18 mouse cellular contexts compared by ENCODE assay signal in the genomic region with DNA sequence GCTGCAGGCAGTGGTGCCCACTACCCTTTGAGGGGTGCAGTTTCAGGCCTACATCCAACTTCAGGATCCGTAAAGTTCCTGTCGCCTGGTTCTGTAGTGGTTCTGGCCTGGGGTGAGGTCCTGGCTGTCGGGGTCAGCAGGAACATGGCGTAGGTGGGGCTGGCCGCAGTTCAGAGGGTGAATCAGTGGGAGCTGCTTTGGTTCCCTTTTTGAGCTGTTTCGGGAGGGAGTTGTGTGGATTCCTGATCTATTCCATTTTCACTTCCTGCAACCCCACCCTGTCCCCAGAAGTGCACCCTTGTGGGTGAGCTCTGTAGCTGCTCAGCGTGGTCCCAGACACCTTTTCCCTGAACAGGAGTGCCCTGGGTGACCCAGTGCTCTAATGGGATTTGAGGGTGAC. TPM values are rescaled to one million over a fixed set of nuclear protein-coding genes. Genes with fewer than 3 reads are reported as not detected.
DNase-seq lines count a peak whose midpoint lies in the region; ATAC-seq and TF ChIP-seq lines count a peak whose summit lies in the region.
"Had no signal": no experiment of that assay in that cellular context is flagged by ENCODE, and none has a peak within 500 bp of the region (broad histone marks: within the 10 kb centered on the region; RNA-seq: fewer than 3 reads in every experiment).

No protein-coding gene starts in this region.

- 81% methylated on average over 7 of the region's 7 CpGs for WGBS in liver, embryonic 15.5 days (ENCODE audit: insufficient replicate concordance)
- WGBS in liver, embryonic 12.5 days (ENCODE audit: insufficient replicate concordance), result 71% methylated on average over 7 of the region's 7 CpGs

- H3K9ac ChIP-seq in liver, embryonic 15.5 days, result no peak overlapping the region
- no peak overlapping the region for H3K9ac ChIP-seq in liver, embryonic 12.5 days
- H3K9ac ChIP-seq: hindbrain, embryonic 12.5 days; kidney, embryonic 15.5 days had no signal

- no peak overlapping the region; the same call in 1 of the 2 replicates for H3K4me2 ChIP-seq in liver, embryonic 15.5 days
- H3K4me2 ChIP-seq in liver, embryonic 12.5 days, result no peak overlapping the region
- H3K4me2 ChIP-seq: hindbrain, embryonic 12.5 days had no signal

- intact Hi-C loops in heart, postnatal 36 days (cut with DNase I), result loop anchor here (5.0 kb wide), 2 partner anchors 202 to 277 kb away; no protein-coding TSS in a partner anchor

- no peak for TF ChIP-seq CTCF in bone marrow macrophage, adult 2 months (IDR thresholded peaks at IDR 0.05; ENCODE audit: low read depth, low read length)

- peak overlapping the region; percentile 24; the same call in 1 of the 2 replicates for H3K27ac ChIP-seq in liver, embryonic 15.5 days (replicated peaks)
- H3K27ac ChIP-seq in liver, embryonic 12.5 days, result no peak overlapping the region
- H3K27ac ChIP-seq in bone marrow macrophage, adult 2 months (ENCODE audit: insufficient read depth, low read depth, low read length), result peak overlapping the region; percentile 39
- H3K27ac ChIP-seq: hindbrain, embryonic 12.5 days; midbrain, embryonic 10.5 days had no signal

- no peak for TF ChIP-seq POLR2A in bone marrow macrophage, adult 2 months (IDR thresholded peaks at IDR 0.05; ENCODE audit: borderline replicate concordance, low read depth, low read length)

- no peaks in the 10 kb centered on the region for H3K9me3 ChIP-seq in liver, embryonic 15.5 days (replicated peaks)
- H3K9me3 ChIP-seq in liver, embryonic 12.5 days (replicated peaks), result no peaks in the 10 kb centered on the region
- H3K9me3 ChIP-seq: hindbrain, embryonic 12.5 days; kidney, embryonic 15.5 days; midbrain, embryonic 10.5 days had no signal

- no peak for ATAC-seq in liver, embryonic 15.5 days (ENCODE audit: insufficient read depth)
- no peak for ATAC-seq in liver, embryonic 12.5 days
- ATAC-seq: forebrain, embryonic 14.5 days; inflammation-experienced regulatory T-cells, adult 6 months; lung, postnatal 0 days had no signal

- peak; percentile 98 for DNase-seq in heart, adult 11 months
- no peak for DNase-seq in heart, postnatal 36 days
- peak; percentile 5 to 7 for DNase-seq in B cell, adult 2 months
- DNase-seq in left cerebral cortex, adult 8-10 months (ENCODE audit: low spot score in 2 of 2), result no peak
- DNase-seq: adrenal gland, postnatal 36 days; left cerebral cortex, postnatal 4 days had no signal

- peaks cover 60% of the 10 kb centered on the region for H3K4me1 ChIP-seq in liver, embryonic 15.5 days (replicated peaks)
- H3K4me1 ChIP-seq in liver, embryonic 12.5 days, result peaks cover 63% of the 10 kb centered on the region
- peaks cover 28% of the 10 kb centered on the region for H3K4me1 ChIP-seq in bone marrow macrophage, adult 2 months (ENCODE audit: control insufficient read depth, insufficient read depth, low read length)

- no peak overlapping the region for H3K4me3 ChIP-seq in liver, embryonic 15.5 days (replicated peaks)
- no peak overlapping the region for H3K4me3 ChIP-seq in liver, embryonic 12.5 days
- H3K4me3 ChIP-seq in bone marrow macrophage, adult 2 months (ENCODE audit: insufficient read depth, low read length), result no peak overlapping the region
- H3K4me3 ChIP-seq: erythroblast, embryonic 14.5 days; kidney, embryonic 15.5 days; midbrain, embryonic 10.5 days had no signal

- no peaks in the 10 kb centered on the region for H3K36me3 ChIP-seq in liver, embryonic 15.5 days (replicated peaks)
- peaks cover 14% of the 10 kb centered on the region for H3K36me3 ChIP-seq in liver, embryonic 12.5 days
- H3K36me3 ChIP-seq: hindbrain, embryonic 12.5 days had no signal

- peaks cover 53% of the 10 kb centered on the region for H3K27me3 ChIP-seq in liver, embryonic 15.5 days
- H3K27me3 ChIP-seq in liver, embryonic 12.5 days (replicated peaks), result peaks cover 45% of the 10 kb centered on the region

RNA-seq across cellular contexts. Expression of a gene that starts 2.2 kb away (rescaled TPM):
- total RNA-seq in heart, postnatal 36 days (2021), result under 1 TPM; 0.19 to 0.49 TPM
- 11.3 and 11.5 TPM in 2 replicates for polyA plus RNA-seq in liver, embryonic 15.5 days (2015; fragmentation: Nextera tagmentation; extraction: Ambion mirVana)
- 18.3 and 18.5 TPM in 2 replicates for polyA plus RNA-seq in liver, embryonic 12.5 days (2016; fragmentation: Nextera tagmentation; extraction: Ambion mirVana)
- polyA plus RNA-seq in bone marrow macrophage, adult 2 months (2012; ENCODE audit: insufficient read depth, insufficient read length, missing spikeins), result 7.1 and 8.7 TPM in 2 replicates
- total RNA-seq in left cerebral cortex, adult 8-10 months (2022), result 1 to 10 TPM; 1.0 to 2.1 (median 1.6) TPM

RNA-seq across cellular contexts. Expression of a gene that starts 7.9 kb away (rescaled TPM):
- total RNA-seq in heart, postnatal 36 days (2021), result 100 to 1,000 TPM; 190 to 198 TPM
- polyA plus RNA-seq in liver, embryonic 15.5 days (2015; fragmentation: Nextera tagmentation; extraction: Ambion mirVana), result 89.4 and 102 TPM in 2 replicates
- 96.9 and 99.8 TPM in 2 replicates for polyA plus RNA-seq in liver, embryonic 12.5 days (2016; fragmentation: Nextera tagmentation; extraction: Ambion mirVana)
- 582 and 589 TPM in 2 replicates for polyA plus RNA-seq in bone marrow macrophage, adult 2 months (2012; ENCODE audit: insufficient read depth, insufficient read length, missing spikeins)
- total RNA-seq in left cerebral cortex, adult 8-10 months (2022), result 10 to 100 TPM; 12.4 to 18.7 (median 16.3) TPM

RNA-seq across cellular contexts. Expression of a gene that starts 13.9 kb away (rescaled TPM):
- total RNA-seq in heart, postnatal 36 days (2021), result 1,000 to 10,000 TPM; 1,482 to 1,552 TPM
- 45.1 and 51.5 TPM in 2 replicates for polyA plus RNA-seq in liver, embryonic 15.5 days (2015; fragmentation: Nextera tagmentation; extraction: Ambion mirVana)
- polyA plus RNA-seq in liver, embryonic 12.5 days (2016; fragmentation: Nextera tagmentation; extraction: Ambion mirVana), result 52.1 and 53.5 TPM in 2 replicates
- 1.1 and 2.3 TPM in 2 replicates for polyA plus RNA-seq in bone marrow macrophage, adult 2 months (2012; ENCODE audit: insufficient read depth, insufficient read length, missing spikeins)
- total RNA-seq in left cerebral cortex, adult 8-10 months (2022), result 100 to 1,000 TPM; 142 to 161 (median 148) TPM

RNA-seq across cellular contexts. Expression of a gene that starts 31.8 kb away (rescaled TPM):
- total RNA-seq in heart, postnatal 36 days (2021), result not detected
- 0.33 and 0.54 TPM in 2 replicates for polyA plus RNA-seq in liver, embryonic 15.5 days (2015; fragmentation: Nextera tagmentation; extraction: Ambion mirVana)
- 1.0 and 1.2 TPM in 2 replicates for polyA plus RNA-seq in liver, embryonic 12.5 days (2016; fragmentation: Nextera tagmentation; extraction: Ambion mirVana)
- polyA plus RNA-seq in bone marrow macrophage, adult 2 months (2012; ENCODE audit: insufficient read depth, insufficient read length, missing spikeins), result not detected in 2 replicates
- 10 to 100 TPM; 21.4 to 23.8 (median 23.1) TPM for total RNA-seq in left cerebral cortex, adult 8-10 months (2022)
- total RNA-seq: common myeloid progenitor, adult 5-6 weeks; liver, adult 2 months had no signal
- polyA plus RNA-seq: erythroblast, embryonic 14.5 days; liver, adult 2 months had no signal

RNA-seq across cellular contexts. Expression of a gene that starts 55.9 kb away (rescaled TPM):
- 10 to 100 TPM; 48.7 to 56.4 TPM for total RNA-seq in heart, postnatal 36 days (2021)
- 3.8 and 4.4 TPM in 2 replicates for polyA plus RNA-seq in liver, embryonic 15.5 days (2015; fragmentation: Nextera tagmentation; extraction: Ambion mirVana)
- 7.2 and 7.7 TPM in 2 replicates for polyA plus RNA-seq in liver, embryonic 12.5 days (2016; fragmentation: Nextera tagmentation; extraction: Ambion mirVana)
- polyA plus RNA-seq in bone marrow macrophage, adult 2 months (2012; ENCODE audit: insufficient read depth, insufficient read length, missing spikeins), result 38.9 and 43.0 TPM in 2 replicates
- 10 to 100 TPM; 70.5 to 74.5 (median 71.6) TPM for total RNA-seq in left cerebral cortex, adult 8-10 months (2022)

Comparison
In these comparisons a context has a peak if more than half of its experiments do, and no peak if none do; other contexts are left out.
1. DNase-seq: peak in heart, adult 11 months (single experiment) and B cell, adult 2 months (2 of 2); none in heart, postnatal 36 days (0 of 2) and left cerebral cortex, adult 8-10 months (0 of 2).
2. RNA of a gene that starts 13.9 kb away (polyA plus RNA-seq): 52.1 to 53.5 TPM in liver, embryonic 12.5 days and 45.1 to 51.5 TPM in liver, embryonic 15.5 days; 1.1 to 2.3 TPM in bone marrow macrophage, adult 2 months; every median in the first group is over 10 times any median in the second.